Mouse (Mus musculus): ENCODE data around the gene Hadhb.
"Not testable (repeated sequence)": the region's sequence is repeated elsewhere in the genome, so short reads cannot be mapped to it uniquely, and the experiment has no call there.

Hadhb gene

DNA sequence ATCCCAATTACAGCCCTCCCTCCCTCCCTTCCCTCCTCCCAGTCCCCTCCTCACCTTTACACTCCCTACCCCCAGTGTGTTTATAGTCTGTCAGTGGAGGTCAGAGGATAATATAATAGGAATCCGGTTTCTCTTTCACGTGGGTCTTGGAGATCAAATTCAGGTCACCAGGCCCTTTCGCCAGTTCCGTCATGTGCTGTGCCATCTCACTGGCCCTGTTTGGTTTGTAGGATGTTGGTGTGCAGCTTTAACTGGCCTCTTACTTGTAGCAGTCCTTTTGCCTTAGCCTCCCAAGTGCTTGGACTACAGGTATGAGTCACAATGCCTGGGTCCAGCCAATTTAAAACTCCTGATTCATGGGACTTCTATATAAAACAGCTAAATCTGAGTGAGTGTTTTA is 20.8 kb downstream of the Hadhb start:
- in situ Hi-C loops (cut with MboI) = no loop called here

DNA sequence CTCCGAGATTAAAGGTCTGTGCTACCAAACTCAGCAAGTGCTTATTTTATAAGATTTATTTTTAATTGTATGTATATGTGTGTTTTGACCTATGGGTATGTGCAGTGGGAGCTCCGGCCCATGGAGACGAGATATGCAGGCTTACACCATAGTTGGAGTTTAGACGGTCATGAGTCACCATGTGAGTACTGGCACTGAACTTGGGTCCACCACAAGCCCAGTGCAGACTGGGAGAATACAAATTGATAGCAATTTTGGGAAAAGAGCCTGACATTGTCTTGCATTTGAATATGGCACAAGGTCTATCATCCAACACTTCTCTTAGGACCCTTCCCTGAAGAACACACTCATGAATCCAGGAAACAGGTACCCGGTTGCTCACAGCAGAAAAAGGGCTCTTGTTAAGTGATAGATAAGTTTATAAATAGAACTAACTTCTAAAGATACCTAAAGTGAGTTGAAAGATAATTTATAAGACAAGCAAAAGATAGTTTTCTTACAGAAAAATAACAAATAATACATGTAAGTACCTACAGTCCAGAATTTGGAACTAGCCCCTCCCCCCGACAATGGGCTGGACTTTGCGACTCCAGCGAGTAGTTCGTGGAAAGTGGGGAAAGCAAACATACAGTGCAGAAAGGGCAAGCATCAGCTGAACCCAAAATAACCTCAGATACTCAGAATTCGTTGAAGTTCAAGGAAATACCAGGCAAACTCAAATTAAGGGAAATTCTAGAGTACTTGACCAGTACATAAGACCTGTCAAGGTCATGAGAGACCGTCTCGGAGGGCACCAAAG is 32.8 kb downstream of the Hadhb start:
- in situ Hi-C loops (cut with MboI) = no loop called here

DNA sequence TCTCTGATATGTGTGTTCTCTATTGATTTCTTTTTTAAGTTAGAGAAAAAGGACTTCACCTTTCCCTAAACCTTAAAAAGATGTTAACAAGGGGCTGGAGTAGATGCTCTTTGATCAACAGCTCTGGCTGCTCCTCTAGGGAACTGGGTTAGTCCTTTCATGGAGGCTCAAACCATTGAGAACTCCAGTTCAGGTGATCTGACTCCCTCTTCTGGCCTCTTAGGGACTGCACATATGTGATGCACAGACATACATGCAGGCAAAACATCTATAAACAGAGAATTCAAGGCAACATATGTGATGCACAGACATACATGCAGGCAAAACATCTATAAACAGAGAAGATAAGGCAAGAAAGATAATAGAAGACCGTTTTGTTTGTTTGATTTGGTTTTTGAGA is 37.4 kb downstream of the Hadhb start:
- in situ Hi-C loops (cut with MboI) = no loop called here

DNA sequence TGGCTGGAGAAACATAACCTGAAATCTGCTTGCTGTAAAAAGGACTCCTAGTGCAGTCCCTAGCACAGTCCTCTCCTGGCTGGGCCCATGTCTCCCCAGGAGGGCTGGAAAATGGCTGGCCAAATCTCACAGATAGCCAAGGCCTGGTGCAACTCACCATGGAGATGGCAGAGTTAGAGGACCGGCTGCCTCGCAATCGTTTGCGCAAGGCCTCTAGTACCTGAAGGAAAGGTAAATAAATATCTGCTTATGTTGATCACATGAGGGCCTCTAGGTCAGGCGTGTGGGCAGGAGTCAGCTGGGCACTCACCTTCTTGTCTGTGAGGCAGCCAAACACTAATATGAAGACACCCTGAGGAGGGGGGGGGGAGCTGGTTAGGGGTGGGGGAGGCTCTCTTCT is 40.3 kb downstream of the Hadhb start:
- in situ Hi-C loops (cut with MboI) = no loop called here

DNA sequence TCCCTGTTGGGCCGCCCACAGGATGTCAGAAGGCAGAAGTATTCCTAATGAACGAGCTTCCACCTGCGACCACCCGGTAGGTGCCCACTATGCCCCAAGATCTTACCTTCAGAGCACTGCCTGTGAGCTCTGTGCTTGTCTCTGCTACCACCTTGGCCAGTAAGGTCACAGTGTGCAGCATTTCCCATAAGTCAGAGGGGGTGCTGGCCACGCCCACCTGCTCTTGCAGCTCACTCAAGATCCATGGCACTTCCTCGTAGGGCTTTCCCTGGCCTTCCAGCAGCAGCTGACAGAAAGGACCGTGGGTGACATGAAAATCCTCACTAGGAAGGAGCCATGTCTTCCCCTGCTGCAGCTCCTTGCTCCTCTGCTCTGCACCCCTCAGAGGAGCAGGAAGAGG is 43.2 kb downstream of the Hadhb start:
- in situ Hi-C loops (cut with MboI) = no loop called here

DNA sequence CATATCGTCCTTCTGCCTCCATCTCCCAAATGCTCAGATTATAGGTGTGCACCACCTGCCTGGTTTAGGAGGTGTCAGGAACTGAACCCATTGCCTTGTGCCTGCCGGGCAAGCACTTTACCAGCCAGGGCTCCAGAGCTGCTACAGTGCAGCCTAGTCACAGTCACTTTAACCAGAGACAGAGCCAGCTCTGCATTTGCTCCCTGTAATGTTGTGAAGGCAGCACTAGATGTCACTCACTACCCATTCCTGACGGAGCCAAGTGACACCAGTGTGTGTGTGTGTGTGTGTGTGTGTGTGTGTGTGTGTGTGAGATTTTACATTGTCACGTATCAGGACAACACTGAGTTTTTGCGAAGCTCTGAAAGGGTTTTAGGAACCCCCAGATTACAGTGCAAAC is 46.5 kb downstream of the Hadhb start:
- in situ Hi-C loops (cut with MboI) = no loop called here

DNA sequence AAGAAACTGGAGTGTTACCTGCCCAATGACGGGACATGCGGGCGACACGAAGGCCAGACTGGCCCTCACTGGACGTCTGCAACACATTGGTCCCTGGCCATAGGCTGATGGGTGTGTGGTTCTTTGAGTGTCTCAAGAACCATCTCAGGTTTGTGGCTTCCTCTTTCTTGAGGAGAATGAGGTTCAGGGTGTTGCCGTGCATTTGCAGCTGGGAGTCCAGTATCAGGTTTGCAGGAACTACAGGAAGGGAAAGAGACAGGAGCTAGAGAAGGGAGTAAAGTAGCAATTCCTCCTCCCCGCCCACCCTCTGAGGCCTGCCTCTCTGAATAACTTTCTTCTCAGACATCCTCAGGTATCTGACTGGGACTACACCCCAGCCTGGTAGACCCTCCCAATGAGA is 47.2 kb downstream of the Hadhb start:
- in situ Hi-C loops (cut with MboI) = no loop called here

DNA sequence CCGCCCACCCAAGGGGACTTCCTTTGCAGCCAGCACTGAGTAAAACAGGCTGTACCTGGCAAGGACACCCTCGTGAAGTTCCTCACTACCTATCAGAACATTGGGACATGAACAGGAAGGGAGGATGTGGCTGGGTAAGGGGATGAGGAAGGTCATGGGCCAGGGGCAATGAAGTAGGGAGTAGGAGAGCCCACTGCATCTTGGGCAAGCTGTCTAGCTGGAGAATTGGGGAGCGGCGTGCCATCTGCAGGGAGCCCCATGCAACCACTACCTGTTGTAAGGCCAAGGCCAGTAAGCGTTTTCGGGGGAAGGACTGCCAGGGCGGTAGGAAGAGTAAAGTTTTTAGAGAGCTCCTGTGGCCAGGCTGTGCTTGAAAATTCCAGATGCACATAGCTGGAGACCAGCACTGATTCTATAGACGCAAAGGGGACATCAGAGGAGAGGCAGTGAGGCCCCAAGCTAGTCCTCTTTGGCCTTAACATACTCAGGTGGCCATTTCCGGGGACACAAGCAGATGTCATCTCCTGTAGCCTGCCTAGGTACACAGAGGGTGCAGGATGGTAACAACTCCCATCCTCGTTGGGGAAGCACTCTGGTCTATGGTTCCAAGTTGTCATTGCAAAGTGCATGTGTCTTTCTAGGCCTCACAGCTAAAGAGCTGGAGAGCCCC is 48.3 kb downstream of the Hadhb start:
- in situ Hi-C loops (cut with MboI) = no loop called here

DNA sequence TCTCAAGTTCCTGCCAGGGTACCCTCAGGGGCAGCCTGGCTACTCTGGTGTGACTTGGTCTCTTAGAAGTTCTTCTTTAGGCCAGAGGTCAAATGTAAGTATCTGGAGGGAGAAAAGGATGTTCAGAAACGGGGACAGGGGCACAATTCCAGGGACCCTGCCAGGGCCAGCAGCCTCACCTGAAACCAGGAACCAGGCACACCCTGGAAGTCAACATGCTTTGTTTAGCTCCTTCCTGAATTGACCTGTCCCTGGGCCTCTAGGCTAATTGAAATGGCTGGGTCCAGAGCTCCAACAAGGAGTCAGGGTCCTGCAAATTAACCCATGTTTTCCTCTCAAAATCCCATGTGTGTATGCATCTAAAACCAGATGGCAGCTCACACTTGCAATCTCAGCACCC is 49.4 kb downstream of the Hadhb start:
- in situ Hi-C loops (cut with MboI) = no loop called here

DNA sequence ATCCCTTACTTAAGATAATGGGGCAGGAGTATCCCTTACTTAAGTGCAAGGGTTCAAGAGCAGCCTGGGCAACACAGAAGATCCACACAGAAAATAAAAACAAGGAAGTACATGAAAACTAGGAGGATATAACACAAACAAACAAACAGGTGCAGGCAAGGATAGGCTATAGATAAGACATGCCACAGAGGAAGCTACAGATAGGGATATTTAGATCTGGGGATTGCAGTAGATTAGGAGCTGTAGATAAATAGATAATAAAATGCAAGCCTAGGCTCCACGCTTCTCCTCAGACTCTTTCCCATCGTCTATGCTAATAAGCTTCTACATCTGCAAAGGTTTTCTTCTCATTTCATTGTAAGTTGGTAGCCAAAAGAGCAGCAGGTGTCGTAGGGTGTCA is 50.0 kb downstream of the Hadhb start:
- in situ Hi-C loops (cut with MboI) = no loop called here

DNA sequence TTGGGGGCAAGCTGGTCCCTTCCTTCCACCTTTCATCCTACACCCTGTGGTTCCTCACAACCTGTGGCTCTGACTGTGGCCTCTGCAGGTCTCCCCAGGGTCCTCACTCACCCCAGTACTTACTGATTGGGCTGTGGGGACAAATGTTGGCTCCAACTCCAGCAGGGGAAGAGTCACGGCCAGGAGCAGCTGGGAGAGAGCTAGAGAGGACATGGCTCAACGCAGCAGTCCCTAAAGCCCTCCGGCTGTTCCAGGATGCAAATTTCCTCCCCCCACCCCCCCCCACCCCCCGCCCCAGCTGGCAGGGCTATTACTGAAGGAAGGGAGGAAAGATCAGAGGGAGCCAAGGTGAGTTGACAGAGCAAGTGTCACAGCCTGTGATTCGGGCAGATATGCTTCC is 50.4 kb downstream of the Hadhb start, which contains the start of gene Adgrf3:
Adgrf3 (minus strand) TSS at position 230 of the 400 bp plus-strand sequence.
- in situ Hi-C loops (cut with MboI) = no loop called here

DNA sequence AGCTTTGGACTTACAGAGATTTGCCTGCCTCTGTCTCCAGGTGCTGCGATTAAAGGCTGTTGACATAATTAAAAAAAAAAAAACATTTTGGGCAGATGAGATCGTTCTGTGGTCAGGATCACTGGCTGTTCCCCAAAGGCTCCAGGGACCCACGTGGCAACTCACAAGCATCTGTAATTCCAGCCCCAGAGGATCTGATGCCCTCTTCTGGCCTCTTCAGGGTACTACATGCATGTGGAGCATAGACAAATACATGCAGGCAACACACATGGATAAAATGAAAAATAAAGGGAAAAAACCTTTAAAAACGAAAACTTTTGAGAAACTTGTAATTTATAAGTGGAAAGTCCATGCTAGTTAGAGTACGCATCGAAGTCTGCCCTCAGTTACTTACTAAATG is 52.2 kb downstream of the Hadhb start:
- in situ Hi-C loops (cut with MboI) = no loop called here

DNA sequence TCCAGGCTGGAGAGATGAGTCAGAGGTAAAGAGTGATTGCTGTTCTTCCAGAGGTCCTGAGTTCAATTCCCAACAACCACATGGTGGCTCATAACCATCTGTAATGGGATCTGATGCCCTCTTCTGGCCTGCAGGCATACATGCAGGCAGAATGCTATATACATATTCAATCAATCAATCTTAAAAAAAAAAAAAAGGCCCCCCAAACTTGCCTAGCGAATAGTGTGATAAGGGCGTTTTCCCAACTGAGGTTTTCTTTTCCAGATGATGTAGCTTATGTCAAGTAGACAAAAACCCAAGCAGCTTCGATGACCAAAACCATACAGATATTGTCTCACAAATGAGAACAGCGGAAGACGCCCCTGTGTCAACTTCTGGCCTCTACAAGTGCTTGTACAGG is 55.7 kb downstream of the Hadhb start:
- in situ Hi-C loops (cut with MboI) = not testable (repeated sequence)

DNA sequence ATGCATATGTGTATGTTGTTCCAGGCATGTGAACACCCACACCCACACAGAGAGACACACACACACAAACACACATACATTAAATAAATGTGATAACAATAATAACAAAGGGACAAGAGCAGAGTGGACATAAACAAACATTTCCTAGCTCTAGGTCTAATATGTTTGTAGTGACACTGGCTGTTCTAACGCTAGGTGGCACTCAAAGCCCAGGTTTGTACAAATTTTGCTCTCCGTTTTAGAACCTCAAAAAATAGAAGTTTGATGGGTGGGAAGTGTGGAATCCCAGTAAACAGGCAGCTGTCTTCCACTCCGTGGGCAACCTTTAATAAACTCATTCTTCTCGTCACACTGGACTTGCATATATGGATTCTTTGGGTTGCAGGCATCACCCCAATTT is 59.8 kb downstream of the Hadhb start:
- in situ Hi-C loops (cut with MboI) = no loop called here

DNA sequence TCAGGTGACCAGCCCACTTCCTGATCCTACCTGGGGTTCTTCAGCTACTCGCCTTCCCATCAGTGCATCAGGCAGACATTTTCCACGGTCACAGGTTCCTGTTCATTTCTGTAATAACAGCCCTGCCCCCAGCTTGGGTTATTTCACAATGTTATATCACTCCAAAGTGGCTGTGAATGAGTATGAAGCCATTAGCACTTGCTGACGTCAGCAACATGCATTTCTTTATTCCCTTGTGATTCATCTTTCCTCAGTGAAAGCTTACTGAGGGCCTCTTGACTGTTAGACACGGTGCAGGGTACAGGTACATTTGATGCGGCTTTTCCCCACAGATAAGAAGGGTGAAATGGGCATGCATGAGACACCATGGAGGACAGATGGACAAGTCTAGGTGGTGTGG is 60.9 kb downstream of the Hadhb start:
- in situ Hi-C loops (cut with MboI) = no loop called here

DNA sequence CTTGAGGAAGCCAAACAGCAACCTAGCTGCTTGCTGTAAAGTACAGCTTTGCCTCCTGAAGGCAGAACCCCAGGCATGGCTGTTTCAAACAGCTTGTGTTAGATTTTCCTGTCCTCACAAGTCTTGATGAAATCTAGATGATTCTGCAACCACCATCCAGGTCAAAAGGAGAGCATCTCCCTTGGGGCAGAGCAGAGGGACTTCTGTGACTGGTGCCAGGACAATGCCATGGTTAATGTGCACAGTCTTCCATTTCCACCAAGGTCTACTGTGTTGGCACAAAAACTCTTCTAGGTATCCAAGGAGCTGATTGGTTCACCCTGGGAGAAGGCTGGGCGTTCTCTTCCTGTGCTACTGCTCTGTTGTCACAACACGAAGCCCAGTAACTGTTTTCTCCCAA is 64.7 kb downstream of the Hadhb start:
- in situ Hi-C loops (cut with MboI) = no loop called here

DNA sequence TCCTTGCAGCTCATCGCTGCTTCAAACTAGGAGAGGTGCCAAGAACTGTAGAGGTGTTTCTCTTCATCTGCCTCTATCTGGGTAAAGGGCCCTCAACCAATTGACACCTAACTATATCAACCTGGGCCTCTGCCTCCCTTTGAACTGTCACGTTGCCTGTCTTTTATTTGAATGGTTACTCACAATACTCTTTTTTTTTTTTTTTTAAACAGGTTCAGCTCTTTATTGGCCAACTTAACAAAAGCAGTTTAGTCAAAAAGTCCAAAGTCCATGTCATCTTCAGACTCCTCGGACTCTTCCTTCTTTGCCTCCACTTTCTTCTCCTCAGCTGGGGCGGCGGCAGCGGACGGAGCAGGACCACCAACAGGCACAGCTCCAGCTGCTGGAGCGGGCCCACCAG is 65.6 kb downstream of the Hadhb start:
- in situ Hi-C loops (cut with MboI) = no loop called here

DNA sequence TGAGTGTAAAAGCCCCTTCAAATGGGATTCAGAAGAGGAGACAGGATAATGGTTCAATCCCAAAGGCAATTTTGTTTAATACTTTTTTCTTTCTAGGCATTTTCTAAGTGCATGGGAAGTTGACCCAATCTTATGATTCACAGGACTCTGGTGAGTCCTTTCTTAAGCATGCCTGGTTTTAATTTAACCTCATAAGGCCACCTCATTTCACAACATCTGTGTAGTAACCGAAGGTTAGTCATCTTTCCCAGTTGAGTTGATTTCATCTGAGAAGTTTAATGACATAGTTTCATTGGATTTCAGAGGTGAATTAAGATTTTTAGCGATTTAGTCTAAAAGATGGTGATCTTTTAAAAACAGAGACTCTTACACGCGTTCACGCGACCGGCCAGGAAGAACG is 67.6 kb downstream of the Hadhb start:
- in situ Hi-C loops (cut with MboI) = no loop called here

DNA sequence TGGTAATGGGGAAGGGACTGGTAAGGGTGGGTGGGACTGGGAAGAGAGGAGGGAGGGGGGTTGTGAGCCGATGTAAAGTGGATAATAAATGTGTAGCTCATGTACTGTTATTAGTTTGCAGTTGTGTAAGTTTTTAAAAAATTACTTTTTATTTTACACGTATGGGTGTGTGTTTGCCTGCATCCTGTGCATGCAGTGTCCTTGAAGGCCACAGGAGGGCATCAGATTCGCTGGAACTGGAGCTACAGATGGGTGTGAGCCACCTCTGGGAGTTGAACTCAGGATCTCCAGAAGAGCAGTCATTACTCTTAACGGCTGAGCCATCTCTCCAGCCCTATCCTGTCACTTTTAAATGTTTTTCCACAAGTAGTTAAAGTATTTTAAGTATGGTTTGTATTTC is 75.9 kb downstream of the Hadhb start:
- in situ Hi-C loops (cut with MboI) = no loop called here

DNA sequence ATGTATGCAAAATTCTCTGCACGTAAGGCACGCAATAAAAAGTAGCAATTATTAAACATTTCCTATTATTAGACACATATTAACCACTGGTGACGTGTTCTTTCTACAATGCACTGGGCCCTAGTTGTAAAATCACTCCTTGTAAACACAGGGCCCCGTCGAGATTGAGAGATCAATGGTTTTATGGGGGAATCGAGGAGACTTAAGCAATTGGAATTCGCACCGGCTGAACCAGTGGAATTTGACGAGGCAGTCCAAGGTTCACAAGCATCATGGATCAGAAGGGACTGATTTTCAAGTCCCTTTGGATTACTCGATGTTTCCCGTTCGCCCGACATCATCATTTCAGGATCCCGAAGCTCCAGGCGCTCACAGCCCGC is 76.8 kb downstream of the Hadhb start:
- in situ Hi-C loops (cut with MboI) = no loop called here

DNA sequence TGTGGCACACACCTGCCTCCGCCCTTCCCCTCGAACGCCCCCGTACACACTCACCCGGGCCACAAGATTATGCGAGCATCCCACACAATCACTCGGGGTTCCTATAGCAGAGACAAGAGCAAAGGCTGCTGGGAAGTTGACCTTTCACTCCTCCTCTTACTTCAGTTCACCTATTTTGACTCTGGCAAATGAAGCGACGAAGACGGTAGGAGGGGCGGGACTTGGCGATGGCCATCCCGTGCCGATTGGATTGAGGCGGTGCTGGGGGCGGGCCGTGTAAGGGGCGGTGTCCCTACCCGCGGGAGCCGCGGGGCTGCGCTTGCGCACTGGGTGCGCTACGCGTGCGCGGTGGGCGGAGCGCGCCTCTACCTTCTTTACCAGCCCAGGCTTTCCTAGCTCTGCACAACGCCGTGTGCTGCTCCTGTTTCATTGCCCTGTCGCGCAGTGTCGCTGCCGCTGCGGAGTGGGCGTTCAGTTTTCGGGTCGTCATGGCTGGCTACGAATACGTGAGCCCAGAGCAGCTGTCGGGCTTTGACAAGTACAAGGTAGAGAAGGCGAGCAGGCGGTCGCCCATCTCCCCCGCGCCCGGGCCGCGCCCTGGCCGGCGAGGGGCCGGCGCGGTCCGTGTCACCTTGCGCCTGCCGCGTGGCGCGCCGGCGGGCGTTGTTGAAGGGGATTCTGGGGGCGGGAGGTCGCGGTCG is 77.4 kb downstream of the Hadhb start, which contains the start of gene Selenoi:
Selenoi (plus strand) TSS at position 311 of the 701 bp plus-strand sequence.
- in situ Hi-C loops (cut with MboI) = no loop called here

DNA sequence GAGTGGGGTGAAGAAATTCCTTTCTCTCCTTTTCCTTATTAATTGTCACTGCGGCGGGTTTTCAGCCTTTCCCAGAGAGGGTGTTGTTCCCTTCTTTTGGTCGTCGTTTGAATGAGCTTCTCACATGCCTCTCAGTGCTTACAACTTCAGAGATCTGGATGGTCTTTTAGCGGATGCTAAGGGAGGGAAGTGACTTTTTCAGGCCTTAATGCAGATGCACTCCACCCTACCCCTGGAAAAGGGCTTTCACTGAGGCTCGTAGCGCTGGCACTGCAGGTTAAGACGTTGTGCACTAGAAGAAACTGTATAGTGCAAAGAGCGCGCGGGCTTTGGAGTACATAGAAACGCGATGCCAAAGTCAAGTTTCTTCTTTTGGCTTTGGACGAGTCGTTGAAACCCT is 78.0 kb downstream of the Hadhb start:
- in situ Hi-C loops (cut with MboI) = no loop called here

DNA sequence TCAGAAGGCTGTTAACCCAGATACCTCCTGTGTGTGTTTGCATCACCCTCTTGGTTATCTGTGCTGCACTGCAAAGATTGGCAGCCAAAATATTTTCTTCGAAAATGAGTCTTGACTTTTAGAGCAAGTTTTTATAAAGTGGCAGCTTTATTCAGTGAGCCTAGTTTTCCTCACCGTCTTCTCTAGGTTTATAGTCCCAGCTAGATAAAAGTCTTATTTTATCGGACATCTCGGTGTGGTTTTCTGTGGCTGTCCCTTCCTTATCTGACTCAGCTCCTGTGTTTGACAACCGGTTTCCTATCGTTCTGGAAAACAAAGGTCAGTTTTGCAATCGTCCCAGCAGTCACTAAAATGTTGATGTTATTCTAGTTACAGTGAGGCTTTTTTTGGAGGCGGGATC is 78.9 kb downstream of the Hadhb start:
- in situ Hi-C loops (cut with MboI) = no loop called here
